Comparison of ENCODE assay signal across 25 mouse cellular contexts in the genomic region with DNA sequence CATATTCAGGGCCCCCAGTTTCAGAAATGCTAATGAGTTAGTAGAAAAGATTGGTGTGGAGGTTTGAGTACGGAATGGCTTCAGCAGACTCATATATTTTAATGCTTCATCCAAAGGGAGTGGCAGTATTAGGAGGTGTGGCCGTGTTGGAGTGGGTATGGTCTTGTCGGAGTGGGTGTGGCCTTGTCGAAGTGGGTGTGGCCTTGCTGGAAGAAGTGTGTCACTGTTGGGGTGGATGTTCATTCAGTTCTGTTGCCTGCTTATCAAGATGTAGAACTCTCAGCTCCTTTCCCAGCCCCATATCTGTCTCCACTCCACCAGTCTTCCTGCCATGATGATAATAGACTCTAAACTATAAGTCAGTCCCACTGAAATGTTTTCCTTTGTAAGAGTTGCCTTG. TPM values are rescaled to one million over a fixed set of nuclear protein-coding genes. Genes with fewer than 3 reads are reported as not detected.
"Had no signal": no experiment of that assay in that cellular context is flagged by ENCODE, and none has a peak within 500 bp of the region (broad histone marks: within the 10 kb centered on the region; RNA-seq: fewer than 3 reads in every experiment).

No protein-coding gene starts in this region.

- H3K4me3 ChIP-seq: kidney, embryonic 15.5 days; left cerebral cortex, adult 2 months; limb, embryonic 12.5 days; limb, embryonic 15.5 days; liver, embryonic 13.5 days; midbrain, embryonic 10.5 days; midbrain, embryonic 13.5 days had no signal

- H3K4me2 ChIP-seq: kidney, embryonic 15.5 days; limb, embryonic 12.5 days; limb, embryonic 15.5 days; liver, embryonic 13.5 days; midbrain, embryonic 13.5 days had no signal

- H3K27me3 ChIP-seq: kidney, embryonic 15.5 days; limb, embryonic 12.5 days; limb, embryonic 15.5 days; midbrain, embryonic 13.5 days had no signal

- DNase-seq: kidney, adult 8-10 months; kidney, postnatal 10 days; kidney, postnatal 36 days; layer of hippocampus, postnatal 36 days; left cerebral cortex, postnatal 4 days; liver, embryonic 13.5 days; lung, adult 2 months; lung, postnatal 14 days; lung, postnatal 4 days; thymus, adult 2 months; thymus, postnatal 14 days; thymus, postnatal 4 days had no signal

- H3K36me3 ChIP-seq: kidney, embryonic 15.5 days; limb, embryonic 12.5 days; limb, embryonic 15.5 days; liver, embryonic 13.5 days; midbrain, embryonic 10.5 days; midbrain, embryonic 13.5 days had no signal

- H3K9me3 ChIP-seq: kidney, embryonic 15.5 days; limb, embryonic 12.5 days; limb, embryonic 15.5 days; liver, embryonic 13.5 days; midbrain, embryonic 10.5 days; midbrain, embryonic 13.5 days had no signal

- ATAC-seq: midbrain, embryonic 13.5 days had no signal

- H3K4me1 ChIP-seq: limb, embryonic 12.5 days; liver, embryonic 13.5 days; midbrain, embryonic 10.5 days; midbrain, embryonic 13.5 days had no signal

- H3K9ac ChIP-seq: kidney, embryonic 15.5 days; limb, embryonic 12.5 days; limb, embryonic 15.5 days; liver, embryonic 13.5 days; midbrain, embryonic 13.5 days had no signal

- H3K27ac ChIP-seq: kidney, embryonic 15.5 days; left cerebral cortex, adult 2 months; limb, embryonic 12.5 days; limb, embryonic 15.5 days; liver, embryonic 13.5 days; midbrain, embryonic 10.5 days; midbrain, embryonic 13.5 days had no signal

RNA-seq across cellular contexts. Expression of a gene that starts 13.5 kb away (rescaled TPM):
- total RNA-seq: layer of hippocampus, adult 8-10 months; left cerebral cortex, adult 2 months; midbrain, postnatal 0 days had no signal
- polyA plus RNA-seq: kidney, embryonic 15.5 days; limb, embryonic 12.5 days; liver, embryonic 13.5 days; liver, embryonic 16.5 days; lung, embryonic 16.5 days; midbrain, embryonic 10.5 days; midbrain, embryonic 13.5 days; midbrain, postnatal 0 days; neural tube, embryonic 11.5 days; neural tube, embryonic 14.5 days; spleen, adult 2 months; thymus, adult 2 months had no signal
